Mouse (Mus musculus): Measurements from ENCODE around the gene Prokr1. TPM values are rescaled to one million over a fixed set of nuclear protein-coding genes. Genes with fewer than 3 reads are reported as not detected.

Gene Prokr1
- total RNA-seq, 2 experiments from 2014 or later, result 0.14 to 0.46 TPM

DNA sequence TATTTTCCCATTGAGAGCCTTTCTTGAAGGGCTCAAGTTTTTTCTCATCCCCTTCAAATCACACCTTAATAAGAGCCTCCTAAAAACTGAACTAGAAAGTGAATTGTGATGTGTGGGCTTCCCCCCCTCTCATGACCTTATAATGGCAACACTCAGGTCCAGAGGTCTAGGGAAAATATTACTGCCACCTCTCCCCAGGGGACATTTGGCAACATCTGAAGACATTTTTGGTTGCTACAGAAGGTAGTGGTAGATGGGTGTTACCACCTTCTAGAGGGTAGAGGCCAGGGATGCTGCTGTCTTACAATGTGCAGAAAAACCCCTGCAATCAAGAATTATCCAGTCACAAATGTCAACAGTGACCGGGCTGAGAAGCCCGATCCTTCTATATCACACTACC is 60.2 kb downstream of the Prokr1 start:
- no peak for DNase-seq (ENCODE audit: low spot score in 2 of 2)

Other genes starting within 250 kb of the Prokr1 start
- not detected for gene Gkn1, start 239.8 kb downstream of the Prokr1 start, total RNA-seq (2021)
- gene Gkn2, start 217.4 kb downstream of the Prokr1 start, total RNA-seq (2021), result not detected
- 1 to 10 TPM; 3.7 to 4.0 TPM for gene Gkn3, start 201.8 kb downstream of the Prokr1 start, total RNA-seq (2021)
- not detected for gene Bmp10, start 161.7 kb downstream of the Prokr1 start, total RNA-seq (2021)
- 10 to 100 TPM in 1 of 2 experiments, 1 to 10 TPM in 1; 8.1 to 10.8 TPM for gene Arhgap25, start 57.5 kb downstream of the Prokr1 start, total RNA-seq (2021)
- 1 to 10 TPM; 9.2 to 9.8 TPM for gene Aplf, start 81.5 kb upstream of the Prokr1 start, total RNA-seq (2021)
- 1 to 10 TPM; 4.9 to 5.6 TPM for gene Efcc1, start 140.1 kb upstream of the Prokr1 start, total RNA-seq (2021)
- under 1 TPM; 0.80 to 0.86 TPM for gene Gp9, start 187.3 kb upstream of the Prokr1 start, total RNA-seq (2021)
- 10 to 100 TPM; 12.9 to 23.7 TPM for gene Rab43, start 221.4 kb upstream of the Prokr1 start, total RNA-seq (2021)
- gene Gm45140, start 245.1 kb upstream of the Prokr1 start, total RNA-seq (2021), result 1 to 10 TPM in 1 of 2 experiments, under 1 TPM in 1; 0.53 to 2.2 TPM
- 10 to 100 TPM; 28.0 to 34.2 TPM for gene Isy1, start 248.1 kb upstream of the Prokr1 start, total RNA-seq (2021)

Data from left cerebral cortex, adult 18-20 months (tissue).